Mouse (Mus musculus) lung, postnatal 10 days (tissue): ENCODE measurements around the gene Dhrs7b.
A peak's percentile ranks its signal among the peaks of the same experiment; 100 is the strongest.
"Not testable (repeated sequence)": the region's sequence is repeated elsewhere in the genome, so short reads cannot be mapped to it uniquely, and the experiment has no call there.

Experiments
- DNase-seq: peaks from one replicate; pipeline ENCODE4 v3.0.0; 2021

Dhrs7b gene

DNA sequence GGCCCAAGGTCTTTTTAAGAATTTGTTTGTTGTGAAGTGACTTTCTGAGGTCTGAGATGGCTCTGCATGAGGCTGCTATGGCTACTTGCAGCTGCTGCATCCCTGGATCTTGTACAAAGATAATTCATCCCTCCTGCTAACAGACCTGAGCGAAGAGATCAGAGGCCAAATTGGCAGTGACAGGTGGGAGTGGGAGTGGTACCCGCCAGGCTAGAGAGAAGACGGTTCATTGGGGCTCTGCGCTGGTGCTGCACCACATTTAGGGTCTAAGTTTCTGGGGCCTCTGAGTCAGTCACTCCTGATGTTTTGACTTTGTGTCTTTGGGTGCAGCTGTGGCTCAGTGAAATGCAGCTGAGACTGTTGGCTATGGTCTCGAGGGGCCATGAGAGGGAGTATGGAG lies 13.0 kb downstream of the Dhrs7b start:
- DNase-seq = no peak

DNA sequence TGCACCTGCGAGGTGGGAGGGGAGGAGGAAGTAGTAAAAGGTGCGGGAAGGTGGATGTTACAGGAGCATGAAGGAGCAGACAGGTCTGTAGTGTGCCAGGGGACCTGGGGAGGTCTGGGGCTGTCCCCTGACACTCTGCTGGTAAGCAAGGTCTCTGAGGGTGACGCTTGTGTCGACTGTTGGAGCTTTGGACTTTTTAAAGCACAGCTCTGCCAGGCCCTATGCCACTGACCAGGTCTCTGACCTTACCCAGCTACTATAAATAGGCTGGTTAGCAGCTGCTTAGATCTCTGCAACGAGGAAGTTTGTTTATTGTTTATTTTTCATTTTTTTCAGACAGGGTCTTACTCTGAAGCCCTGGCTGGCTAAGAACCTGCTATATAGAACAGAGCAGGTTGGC lies 15.0 kb downstream of the Dhrs7b start:
- no peak for DNase-seq

DNA sequence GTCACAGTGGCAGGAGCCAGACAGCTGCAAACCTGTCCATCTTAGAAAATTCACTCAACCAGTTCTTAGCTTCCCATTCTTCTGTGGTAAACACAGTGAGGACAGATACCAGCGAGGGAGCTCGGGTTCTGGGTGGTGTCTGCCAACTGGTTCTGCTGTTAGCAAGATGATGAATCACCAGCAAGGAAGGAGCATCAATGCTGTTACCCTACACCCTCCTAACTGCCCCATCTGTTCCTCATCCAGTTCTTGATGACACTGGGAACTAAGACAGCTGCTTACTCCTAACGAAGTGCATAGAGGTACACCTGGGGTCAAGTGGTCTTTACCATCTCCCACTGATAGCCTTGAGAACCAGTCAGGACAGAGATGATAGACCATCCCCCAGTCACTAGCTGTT lies 26.2 kb downstream of the Dhrs7b start:
- no peak for DNase-seq

DNA sequence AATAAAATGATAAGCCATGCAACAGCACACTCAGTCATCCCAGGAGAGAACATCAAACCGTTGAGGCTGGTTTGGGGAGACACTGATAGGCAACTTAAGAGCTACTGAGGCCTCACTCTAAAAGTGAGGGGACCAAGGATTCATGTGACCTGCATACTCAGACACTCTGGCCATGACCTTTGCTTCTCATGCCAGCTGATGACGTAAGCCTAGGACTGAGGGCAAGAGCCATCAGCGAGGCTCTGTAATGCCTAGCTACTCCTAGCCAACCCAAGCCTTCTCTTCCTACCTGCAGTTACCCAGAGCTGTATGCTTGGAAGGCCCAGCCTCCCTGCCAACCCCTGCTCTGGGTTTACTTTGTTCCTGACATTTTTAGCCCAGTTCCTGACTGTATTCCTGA lies 31.6 kb downstream of the Dhrs7b start:
- no peak for DNase-seq

DNA sequence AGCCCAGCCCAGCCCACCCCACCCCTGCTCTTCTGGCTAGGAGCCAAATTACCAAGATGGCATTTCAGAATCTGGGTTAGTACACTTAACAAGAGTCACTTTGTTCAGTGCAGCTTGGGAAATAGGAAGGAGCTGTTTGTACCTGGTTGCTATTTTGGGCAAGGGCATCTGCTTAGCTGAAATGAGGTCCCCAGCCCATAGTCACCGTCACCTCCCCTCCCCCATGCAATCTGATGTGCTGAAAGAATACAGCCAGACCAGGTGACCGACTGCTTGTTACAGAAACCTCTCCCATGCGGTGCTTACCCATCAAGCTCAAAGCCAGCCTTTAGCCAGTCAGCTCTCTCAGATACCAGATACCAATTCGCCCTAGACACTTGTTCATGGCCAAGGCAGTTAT lies 32.8 kb downstream of the Dhrs7b start:
- DNase-seq = peak; percentile 6

DNA sequence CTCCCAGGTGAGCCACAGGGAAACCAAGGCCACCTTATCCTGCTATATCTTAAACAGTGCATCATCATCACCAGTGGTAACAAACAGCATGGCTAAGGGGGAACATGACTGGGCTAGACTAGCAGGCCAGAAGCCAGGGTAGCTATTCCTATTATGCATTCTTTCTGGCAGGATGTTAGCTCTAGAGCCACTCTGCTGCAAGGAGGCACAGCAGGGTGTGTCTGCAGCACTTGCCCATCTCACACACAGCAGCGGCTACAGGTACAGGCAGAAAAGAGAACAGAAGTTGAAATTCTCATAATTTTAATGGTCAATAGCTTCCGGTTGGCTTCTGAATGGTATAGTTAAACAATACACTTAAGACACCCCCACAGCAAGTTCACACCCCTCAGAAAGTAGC lies 33.7 kb downstream of the Dhrs7b start:
- DNase-seq = no peak

DNA sequence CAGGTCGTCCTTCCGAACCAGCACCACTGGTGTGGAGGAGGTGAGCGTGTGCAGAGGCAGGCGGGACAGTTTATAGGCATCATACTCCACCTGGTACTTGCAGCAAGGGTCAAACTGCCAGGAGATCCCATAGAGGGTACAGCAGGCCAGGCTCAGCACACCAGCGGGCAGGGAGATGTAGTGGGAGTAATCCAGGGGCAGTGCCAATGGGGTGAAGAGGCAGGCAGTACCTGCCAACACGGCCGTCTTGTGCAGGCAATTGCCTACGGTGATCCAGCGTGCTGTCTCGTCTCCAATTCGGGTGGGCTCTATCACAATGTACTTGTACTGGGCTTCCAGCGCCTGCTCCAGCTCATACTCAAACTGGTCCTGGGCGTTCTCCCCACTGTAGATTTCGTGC lies 34.5 kb downstream of the Dhrs7b start:
- no peak for DNase-seq

DNA sequence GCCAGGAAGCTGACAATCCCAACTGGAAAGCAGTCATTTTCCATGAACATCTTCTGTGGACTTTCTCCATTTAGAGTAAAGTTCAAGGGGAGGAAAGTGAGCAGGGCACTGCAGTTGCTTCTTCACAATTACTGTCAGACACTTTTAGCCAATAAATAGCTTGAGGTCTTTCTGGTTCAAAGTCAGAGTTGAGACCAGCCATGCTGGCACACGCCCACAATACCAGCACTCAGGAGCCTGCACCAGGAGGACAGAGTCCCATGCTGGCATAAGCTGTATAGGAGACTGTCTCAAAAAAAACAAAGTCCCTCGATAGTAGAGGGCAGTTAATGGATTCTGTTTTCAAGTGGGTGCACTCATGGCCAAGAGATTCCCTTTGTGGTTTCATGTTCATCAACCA lies 35.6 kb downstream of the Dhrs7b start:
- DNase-seq = no peak

DNA sequence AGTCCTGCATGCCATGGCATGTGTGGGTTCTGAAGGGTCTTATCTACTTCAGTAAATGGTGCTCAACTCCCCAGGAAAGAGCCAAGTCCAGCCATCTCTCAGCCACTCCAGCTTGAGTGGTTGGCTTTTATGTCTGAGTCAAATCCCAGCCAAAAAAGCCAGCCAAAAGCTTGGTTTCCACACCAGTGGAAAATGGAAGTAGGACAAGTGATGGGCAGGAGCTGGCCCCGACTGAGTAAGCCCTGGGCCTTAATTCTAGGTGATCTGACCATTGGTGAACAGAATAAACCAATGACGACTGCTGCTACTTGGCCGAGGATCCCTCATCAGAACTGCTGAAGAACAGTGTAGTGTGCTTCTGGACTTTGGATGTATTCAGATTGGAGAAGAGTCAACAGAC lies 37.0 kb downstream of the Dhrs7b start:
- DNase-seq = peak; percentile 35

DNA sequence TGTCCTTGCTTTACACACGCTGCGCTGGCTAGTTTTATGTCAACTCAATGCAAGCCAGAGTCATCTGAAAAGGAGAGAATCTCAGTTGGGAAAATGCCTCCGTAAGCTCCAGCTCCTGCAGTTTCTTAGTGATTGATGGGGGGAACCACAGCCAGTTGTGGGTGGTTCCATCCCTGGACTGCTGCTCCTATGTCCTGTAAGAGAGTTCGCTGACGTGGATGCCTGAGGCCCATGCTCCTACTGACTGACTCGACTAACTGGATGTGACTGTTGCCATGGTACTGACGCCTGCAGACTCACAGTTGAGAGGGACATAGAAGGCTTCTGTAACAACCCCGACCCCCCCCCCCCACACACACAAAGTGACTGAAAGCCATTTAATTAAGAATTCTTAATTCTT lies 37.5 kb downstream of the Dhrs7b start:
- no peak for DNase-seq

DNA sequence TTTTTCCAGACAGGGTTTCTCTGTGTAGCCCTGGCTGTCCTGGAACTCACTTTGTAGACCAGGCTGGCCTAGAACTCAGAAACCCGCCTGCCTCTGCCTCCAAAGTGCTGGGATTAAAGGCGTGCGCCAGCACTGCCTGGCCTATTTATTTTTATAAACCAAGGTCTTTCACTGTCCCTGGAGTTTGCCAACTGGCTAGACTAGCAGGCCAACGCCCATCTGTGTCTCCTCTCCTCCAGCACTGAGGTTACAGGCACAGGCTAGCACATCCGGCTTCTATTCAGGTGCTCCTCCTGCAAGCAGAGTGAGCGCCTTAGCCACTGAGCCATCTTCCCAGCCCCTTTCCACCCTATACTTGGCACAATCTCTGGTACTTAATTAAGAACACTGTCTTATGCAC lies 39.0 kb downstream of the Dhrs7b start:
- not testable (repeated sequence) for DNase-seq

DNA sequence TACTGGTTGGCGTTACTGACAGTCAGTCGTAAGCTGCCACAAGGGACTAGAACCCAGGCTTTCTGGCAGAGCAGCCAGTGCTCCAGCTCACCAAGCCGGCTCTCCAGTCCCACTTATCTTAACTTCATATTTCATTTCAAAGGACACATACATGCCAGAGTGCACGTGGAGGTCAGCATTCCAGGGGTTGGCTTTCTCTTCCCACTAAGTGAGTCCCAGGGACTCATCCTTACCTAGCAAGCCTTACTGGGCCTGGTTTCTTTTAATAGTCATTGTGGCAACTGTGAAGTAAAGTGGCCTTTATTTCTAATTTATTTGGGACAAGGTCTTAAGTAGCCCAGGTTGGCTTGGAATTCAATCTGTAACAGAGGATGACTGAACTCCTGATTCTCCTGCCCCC lies 41.0 kb downstream of the Dhrs7b start:
- DNase-seq = no peak

DNA sequence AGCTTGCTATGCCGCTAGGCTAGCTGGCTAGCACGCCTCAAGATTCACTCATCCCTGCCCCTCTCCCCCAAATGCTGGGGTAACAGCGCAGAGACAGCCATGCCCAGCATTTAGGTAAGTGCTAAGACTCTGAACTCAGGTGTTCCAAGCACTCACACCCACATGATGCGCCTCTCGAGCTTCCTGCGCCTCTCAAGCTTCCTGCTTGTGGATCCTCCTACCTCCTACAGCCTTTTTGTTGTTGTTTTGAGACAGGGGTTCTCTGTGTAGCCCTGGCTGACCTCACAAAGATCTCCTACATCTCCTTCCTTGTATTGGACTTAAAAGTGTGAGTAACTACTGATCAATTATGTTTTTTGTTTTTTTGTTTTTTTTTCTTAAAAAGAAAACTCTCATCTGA lies 42.7 kb downstream of the Dhrs7b start:
- DNase-seq = no peak

DNA sequence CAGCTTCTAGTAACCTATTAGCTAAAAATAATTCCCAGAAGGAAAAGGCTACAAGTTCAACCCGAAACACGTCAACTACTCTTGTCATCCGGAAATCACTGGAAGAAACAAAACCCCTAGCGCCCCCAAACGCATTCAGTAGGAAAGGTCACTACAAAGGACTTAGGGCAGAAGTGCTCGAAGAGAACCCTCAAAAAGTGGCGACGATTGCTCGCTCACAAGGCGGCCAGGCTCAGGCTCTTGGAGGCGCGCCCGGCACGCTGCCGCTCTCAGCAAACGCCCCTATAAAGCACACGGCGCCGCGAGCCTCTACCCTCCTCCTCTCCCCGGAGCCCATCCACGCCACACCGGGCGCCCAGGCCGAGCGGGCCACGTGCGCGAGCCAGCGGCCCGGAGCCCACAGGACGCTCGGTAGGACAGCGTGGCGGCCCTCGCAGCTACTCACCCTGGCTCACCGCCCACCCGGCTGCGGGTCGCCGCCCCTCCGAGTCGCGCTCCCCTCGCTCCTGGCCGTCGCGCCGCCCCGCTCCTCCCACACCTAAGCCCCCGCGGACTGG lies 47.7 kb downstream of the Dhrs7b start:
- peak; percentile 78 for DNase-seq

DNA sequence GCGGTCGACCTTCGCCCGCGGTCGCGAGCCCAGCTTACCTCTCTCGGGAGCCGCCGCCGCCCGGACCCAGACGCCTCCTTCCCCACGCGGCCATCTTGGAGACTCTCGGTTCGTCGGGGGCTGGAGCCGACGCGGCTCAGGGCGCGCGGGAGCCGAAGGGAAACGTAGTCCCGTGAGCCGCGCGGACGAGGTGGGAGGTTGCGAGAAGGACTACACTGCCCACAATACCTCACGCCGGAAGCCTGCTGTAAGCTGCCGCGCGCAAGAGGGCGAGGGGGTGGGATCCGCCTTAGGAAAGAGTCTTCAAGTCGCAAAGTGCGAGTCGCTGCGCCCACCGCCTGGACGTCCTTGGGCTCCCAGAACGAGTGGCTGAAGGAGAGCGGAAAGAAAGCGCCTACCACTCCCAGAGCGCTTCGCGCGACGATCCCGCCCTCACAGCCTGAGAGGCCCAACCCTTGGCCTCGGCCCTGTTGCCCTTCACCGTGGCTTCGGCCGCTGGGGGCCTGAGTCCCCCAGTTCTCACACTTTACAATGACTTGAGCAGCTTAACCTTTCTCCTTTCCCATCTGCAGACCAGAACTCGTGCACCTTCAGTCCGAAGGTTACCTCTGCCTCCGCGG lies 48.4 kb downstream of the Dhrs7b start, which contains the start of gene Tmem11:
Gene Tmem11, minus strand, starts transcription at position 598 of the 620 bp plus-strand sequence.
- DNase-seq = peak; percentile 98

DNA sequence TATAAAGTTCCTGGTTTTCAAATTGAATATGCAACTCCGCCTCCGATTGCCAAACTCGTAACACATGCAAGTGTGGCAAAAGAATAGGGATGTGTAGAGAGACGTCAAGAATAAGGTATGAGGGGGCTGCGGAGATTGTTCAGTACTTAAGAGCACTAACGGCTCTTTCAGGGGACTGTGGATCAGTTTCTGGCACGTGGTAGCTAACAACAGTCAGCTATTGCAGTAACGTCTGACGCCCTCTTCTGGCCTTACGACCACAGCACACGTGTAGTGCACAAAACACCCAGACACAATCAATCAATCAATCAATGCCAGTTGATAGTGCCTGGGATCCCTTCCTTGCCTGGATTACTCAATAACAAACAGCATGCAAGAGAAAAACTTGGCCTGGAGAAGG lies 49.0 kb downstream of the Dhrs7b start:
- peak; percentile 78 for DNase-seq

DNA sequence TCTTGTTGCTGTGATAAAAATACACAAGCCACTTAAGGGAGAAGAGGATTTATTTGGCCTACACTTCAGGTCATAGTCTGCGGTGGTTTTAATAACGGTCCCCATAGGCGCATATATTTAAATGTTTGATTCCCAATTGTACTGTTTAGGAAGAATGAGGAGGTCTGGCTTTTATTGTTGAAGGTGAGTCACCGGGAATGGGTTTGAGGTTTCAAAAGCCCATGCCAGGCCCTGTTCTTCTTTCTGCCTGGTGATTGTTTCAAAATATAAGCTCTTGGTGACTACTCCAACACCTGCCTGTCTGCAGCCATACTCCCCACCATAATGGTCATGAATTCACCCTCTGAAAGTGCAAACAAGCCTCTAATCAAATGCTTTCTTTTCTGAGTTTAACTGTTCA lies 50.1 kb downstream of the Dhrs7b start:
- DNase-seq = no peak

DNA sequence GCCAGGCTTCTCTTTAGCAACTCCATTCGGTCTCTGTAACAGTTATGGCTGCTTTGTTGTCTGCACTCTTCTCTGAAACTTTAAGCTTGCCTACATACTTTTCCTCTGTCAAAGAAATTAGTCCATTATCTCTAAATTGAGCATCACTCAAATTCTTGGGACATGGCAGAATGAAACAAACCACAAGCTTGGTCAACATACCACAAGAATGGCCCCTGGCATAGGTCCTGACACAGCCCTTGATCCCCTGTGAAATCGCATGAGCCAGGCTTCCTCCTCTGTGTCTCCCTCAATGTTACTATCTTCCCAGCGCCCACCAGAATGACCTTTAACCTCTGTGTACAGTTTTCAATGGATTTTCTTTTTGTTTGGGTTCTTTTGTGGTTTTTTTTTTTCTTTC lies 52.0 kb downstream of the Dhrs7b start:
- DNase-seq = no peak

DNA sequence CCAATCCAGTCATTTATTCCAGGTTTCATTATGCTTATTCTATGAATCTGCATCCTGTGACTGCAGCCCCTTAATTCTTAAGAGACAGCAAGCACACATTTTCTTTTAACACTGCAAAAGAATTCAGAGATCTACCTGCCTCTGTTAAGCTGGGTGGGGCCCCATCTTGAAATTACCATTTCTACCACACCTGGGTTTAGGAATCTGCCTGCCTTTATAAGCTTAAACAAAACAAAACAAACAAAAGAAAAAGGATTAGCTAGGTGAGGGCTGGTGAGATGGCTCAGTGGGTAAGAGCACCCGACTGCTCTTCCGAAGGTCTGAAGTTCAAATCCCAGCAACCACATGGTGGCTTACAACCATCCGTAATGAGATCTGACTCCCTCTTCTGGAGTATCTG lies 56.6 kb downstream of the Dhrs7b start:
- not testable (repeated sequence) for DNase-seq

DNA sequence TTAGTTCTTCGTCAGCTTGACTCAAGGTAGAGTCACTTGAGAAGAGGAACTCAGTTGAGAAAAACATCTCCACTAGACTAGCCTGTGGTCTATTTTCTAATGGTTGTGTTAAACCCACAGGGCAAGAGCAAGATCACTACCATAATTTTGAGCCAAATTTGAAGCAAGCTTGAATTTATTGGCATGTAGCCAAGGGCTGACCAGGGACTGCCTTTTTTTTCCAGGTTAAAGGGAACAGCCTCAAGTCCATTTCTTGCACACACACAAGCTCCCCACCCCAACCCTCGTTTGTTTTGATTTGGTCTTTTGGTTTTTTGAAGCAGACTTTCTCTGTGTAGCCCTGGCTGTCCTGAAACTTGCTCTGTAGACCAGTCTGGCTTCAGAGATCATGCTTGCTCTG lies 59.4 kb downstream of the Dhrs7b start:
- DNase-seq = no peak

DNA sequence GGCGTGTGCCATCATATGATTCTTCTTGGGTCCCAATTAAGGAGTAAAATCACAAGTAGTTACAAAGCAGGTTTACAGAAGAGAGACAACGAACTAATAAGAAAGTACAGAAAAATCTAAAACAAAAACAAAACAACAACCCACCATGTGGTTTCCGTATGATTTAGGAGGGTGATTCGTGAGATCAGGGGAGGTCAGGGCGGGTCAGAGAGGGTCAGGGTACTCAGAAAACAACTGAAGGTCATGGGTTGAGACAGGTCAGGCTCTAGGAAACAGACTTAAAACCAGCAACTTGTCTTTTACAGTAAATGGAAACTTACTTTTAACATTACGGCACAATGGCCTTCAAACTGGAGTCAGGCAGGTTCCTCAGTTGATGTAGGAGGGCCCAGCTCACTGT lies 59.9 kb downstream of the Dhrs7b start:
- DNase-seq = no peak

DNA sequence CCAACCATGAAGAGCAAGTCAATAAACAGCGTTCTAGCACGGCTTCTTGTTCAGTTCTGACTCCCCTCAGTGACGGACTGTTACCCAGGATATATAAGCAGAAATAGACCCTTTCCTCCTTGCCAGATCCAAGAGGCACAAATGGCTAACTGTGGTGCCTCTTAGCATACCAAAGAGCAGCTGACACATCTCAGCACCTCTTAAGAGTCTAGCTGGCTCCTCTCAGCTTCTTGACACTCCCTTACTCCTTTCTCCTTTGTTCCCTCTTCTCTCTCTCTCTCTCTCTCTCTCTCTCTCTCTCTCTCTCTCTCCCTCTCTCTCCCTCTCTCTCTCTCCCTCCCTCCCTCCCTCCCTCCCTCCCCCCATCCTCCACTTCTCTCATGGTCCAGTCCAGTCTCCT lies 60.3 kb downstream of the Dhrs7b start:
- DNase-seq = no peak

DNA sequence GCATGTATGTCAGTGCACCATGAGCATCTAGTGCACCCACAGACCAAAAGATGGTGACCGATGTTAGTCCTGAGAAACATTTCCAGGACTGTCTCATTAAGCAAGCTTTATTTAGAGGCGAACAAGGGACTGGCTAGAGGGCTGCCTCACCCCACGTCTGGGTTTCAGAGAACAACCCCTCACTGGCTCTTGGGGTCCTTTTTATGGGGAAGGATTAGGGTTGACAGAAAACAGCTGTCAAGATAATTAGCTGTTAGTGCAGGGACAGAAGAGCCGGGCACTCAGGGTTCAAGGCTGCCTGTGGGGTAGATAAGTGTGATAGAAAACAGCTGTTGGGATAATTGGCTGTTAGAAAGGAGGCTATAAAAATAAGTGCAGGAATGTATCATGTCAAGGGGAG lies 65.5 kb downstream of the Dhrs7b start:
- no peak for DNase-seq

DNA sequence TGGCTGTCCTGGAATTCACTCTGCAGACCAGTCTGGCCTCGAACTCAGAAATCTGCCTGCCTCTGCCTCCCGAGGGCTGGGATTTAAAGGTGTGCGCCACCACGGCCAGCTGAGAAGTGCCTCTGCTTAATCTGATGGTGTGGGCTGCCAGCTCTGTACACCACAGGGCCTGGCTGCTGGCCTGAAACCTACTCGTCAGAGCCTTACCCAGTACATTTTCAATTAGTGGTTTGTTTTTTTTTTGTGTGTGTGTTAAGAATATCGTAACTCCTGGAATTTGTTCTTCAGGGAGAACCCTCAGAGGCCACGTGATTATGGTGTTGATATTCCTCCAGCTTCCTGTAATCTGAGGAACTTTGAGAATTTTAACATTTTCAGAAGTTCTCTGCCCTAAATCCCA lies 71.6 kb downstream of the Dhrs7b start:
- no peak for DNase-seq

DNA sequence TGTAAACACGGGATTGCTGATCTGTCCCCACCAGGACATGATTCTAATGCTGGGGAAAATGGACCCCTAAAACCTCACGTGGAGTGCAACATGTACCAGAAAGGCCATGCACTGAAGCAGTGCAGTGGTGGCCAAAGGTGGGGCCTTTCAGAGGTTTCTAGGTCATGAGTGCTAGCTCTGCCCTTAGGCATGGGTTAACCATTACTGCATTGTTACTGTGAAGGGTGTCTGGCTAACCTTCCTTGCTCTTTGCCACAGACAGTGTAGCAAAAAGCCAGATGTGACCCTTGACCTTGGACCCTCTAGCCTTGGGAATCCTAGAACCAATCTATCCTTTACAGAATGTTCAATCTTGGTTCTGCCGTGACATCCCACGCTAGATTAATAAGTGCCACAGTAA lies 72.1 kb downstream of the Dhrs7b start:
- no peak for DNase-seq
